Mouse (Mus musculus) liver, adult 2 months (tissue): ENCODE data around the gene Tfcp2l1. TPM values are rescaled to one million over a fixed set of nuclear protein-coding genes. Genes with fewer than 3 reads are reported as not detected.

Experiments used
- DNase-seq: peaks from one replicate; pipeline ENCODE4 v3.0.0-alpha.2; 2011; ENCODE audit warnings: low read depth, low spot score; ENCODE audit errors: extremely low read depth
- H3K27ac ChIP-seq: fragments of 200-500 bp; replicated peaks from 2 replicates; pipeline ENCODE4 v1.5.1; 2012; ENCODE audit warnings: low read depth, mild to moderate bottlenecking, control low read depth, inconsistent platforms, low read length; ENCODE audit not compliant: insufficient read depth
- H3K27me3 ChIP-seq: fragments of 200-500 bp; 2 replicates; pipeline ENCODE4 v1.6.1; 2012; ENCODE audit warnings: mild to moderate bottlenecking, moderate library complexity, low read length, inconsistent platforms; ENCODE audit not compliant: control insufficient read depth, insufficient read depth
- H3K36me3 ChIP-seq: fragments of 200-500 bp; 2 replicates; pipeline ENCODE4 v1.6.1; 2012; ENCODE audit warnings: low read length, inconsistent platforms; ENCODE audit not compliant: control insufficient read depth, insufficient read depth
- H3K4me1 ChIP-seq: fragments of 200-500 bp; 2 replicates; pipeline ENCODE4 v1.6.1; 2011; ENCODE audit warnings: low read length; ENCODE audit not compliant: control insufficient read depth, insufficient read depth
- H3K4me3 ChIP-seq: fragments of 200-500 bp; 2 replicates; pipeline ENCODE4 v1.5.1; 2011; ENCODE audit warnings: low read depth, mild to moderate bottlenecking, control low read depth, low read length, moderate library complexity; ENCODE audit not compliant: insufficient read depth
- H3K79me2 ChIP-seq: fragments of 200-500 bp; 2 replicates; pipeline ENCODE4 v1.6.1; 2012; ENCODE audit warnings: inconsistent platforms, mild to moderate bottlenecking, low read length, moderate library complexity; ENCODE audit not compliant: control insufficient read depth, insufficient read depth
- H3K9ac ChIP-seq: fragments of 200-500 bp; 2 replicates; pipeline ENCODE4 v1.6.1; 2012; ENCODE audit warnings: low read depth, mild to moderate bottlenecking, control low read depth, inconsistent platforms, low read length
- CTCF ChIP-seq: fragments of 200-500 bp; IDR thresholded peaks from 2 replicates; pipeline ENCODE4 v1.5.1; 2011; ENCODE audit warnings: low read depth, low read length, control low read depth
- POLR2A ChIP-seq: fragments of 200-500 bp; IDR thresholded peaks from 2 replicates; pipeline ENCODE4 v1.6.1; 2011; ENCODE audit warnings: low read length, control low read depth; ENCODE audit not compliant: insufficient read depth; ENCODE audit errors: extremely low read depth
- WGBS: fragments of 180-500 bp; shearing (Covaris S2); methylation state at CpG from one replicate; pipeline ENCODE4 v1.1.7; 2018; 5-methylcytosine and 5-hydroxymethylcytosine counted together
- polyA plus RNA-seq: library from polyadenylated mRNA; depleted of rRNA; stranded (reverse); fragments of >200 nt; gene quantifications from 2 replicates; pipeline ENCODE4 v1.2.3, GENCODE M21; 2012
- total RNA-seq: library from RNA; depleted of rRNA; stranded (reverse); fragments of >200 nt; gene quantifications from 2 replicates; pipeline ENCODE4 v1.2.3, GENCODE M21; 2014

The Tfcp2l1 gene
- total and polyA plus RNA-seq, 2 experiments, result 1.6 to 3.3 TPM

GRCm38 (mm10) chr1:118645701-118646100 is 18.0 kb downstream of the Tfcp2l1 start:
- DNase-seq, result peak; percentile 20
- H3K27me3 ChIP-seq, result no peaks in the 10 kb centered on the region
- no peaks in the 10 kb centered on the region for H3K79me2 ChIP-seq
- TF ChIP-seq CTCF (no peak), POLR2A (no peak)
- H3K27ac ChIP-seq, result no peak overlapping the region
- H3K4me3 ChIP-seq, result no peak overlapping the region
- 58% methylated on average over 4 of the region's 4 CpGs for WGBS
- no peaks in the 10 kb centered on the region for H3K4me1 ChIP-seq
- no peak overlapping the region for H3K9ac ChIP-seq
- no peaks in the 10 kb centered on the region for H3K36me3 ChIP-seq

GRCm38 (mm10) chr1:118648015-118648414 is 20.3 kb downstream of the Tfcp2l1 start:
- TF ChIP-seq CTCF (no peak), POLR2A (no peak)
- H3K4me1 ChIP-seq, result no peaks in the 10 kb centered on the region
- no peaks in the 10 kb centered on the region for H3K27me3 ChIP-seq
- H3K9ac ChIP-seq, result no peak overlapping the region
- H3K27ac ChIP-seq, result no peak overlapping the region
- H3K79me2 ChIP-seq, result no peaks in the 10 kb centered on the region
- H3K4me3 ChIP-seq, result no peak overlapping the region
- H3K36me3 ChIP-seq, result no peaks in the 10 kb centered on the region
- no peak for DNase-seq
- 75% methylated on average over 3 of the region's 3 CpGs for WGBS

- no peak overlapping the region for H3K27ac ChIP-seq
- peak; percentile 30 for DNase-seq
- TF ChIP-seq POLR2A (no peak), CTCF (no peak)
- H3K4me3 ChIP-seq, result no peak overlapping the region
- 42% methylated on average over 9 of the region's 9 CpGs for WGBS
- H3K36me3 ChIP-seq, result no peaks in the 10 kb centered on the region
- H3K27me3 ChIP-seq, result no peaks in the 10 kb centered on the region
- no peaks in the 10 kb centered on the region for H3K79me2 ChIP-seq
- no peaks in the 10 kb centered on the region for H3K4me1 ChIP-seq
- H3K9ac ChIP-seq, result no peak overlapping the region
These were observed 22.4 kb downstream of the Tfcp2l1 start for GRCm38 (mm10) chr1:118649933-118650770.

GRCm38 (mm10) chr1:118650771-118651080 is 23.0 kb downstream of the Tfcp2l1 start:
- Histone ChIP-seq H3K9ac (no peak overlapping the region), H3K27ac (no peak overlapping the region), H3K36me3 (no peaks in the 10 kb centered on the region), H3K4me3 (no peak overlapping the region), H3K4me1 (no peaks in the 10 kb centered on the region), H3K79me2 (no peaks in the 10 kb centered on the region), H3K27me3 (no peaks in the 10 kb centered on the region)
- no peak for TF ChIP-seq POLR2A
- TF ChIP-seq CTCF, result no peak
- DNase-seq, result no peak
- 27% methylated on average over 3 of the region's 3 CpGs for WGBS

GRCm38 (mm10) chr1:118658716-118659115 is 31.0 kb downstream of the Tfcp2l1 start:
- H3K4me1 ChIP-seq, result no peaks in the 10 kb centered on the region
- H3K4me3 ChIP-seq, result no peak overlapping the region
- no peak overlapping the region for H3K9ac ChIP-seq
- no peak overlapping the region for H3K27ac ChIP-seq
- H3K36me3 ChIP-seq, result no peaks in the 10 kb centered on the region
- no peaks in the 10 kb centered on the region for H3K27me3 ChIP-seq
- 67% methylated on average over 6 of the region's 6 CpGs for WGBS
- no peak for TF ChIP-seq CTCF
- no peak for TF ChIP-seq POLR2A
- peak; percentile 50 for DNase-seq
- H3K79me2 ChIP-seq, result no peaks in the 10 kb centered on the region

GRCm38 (mm10) chr1:118660880-118661465 is 33.2 kb downstream of the Tfcp2l1 start:
- Histone ChIP-seq H3K27me3 (no peaks in the 10 kb centered on the region), H3K4me3 (no peak overlapping the region), H3K36me3 (no peaks in the 10 kb centered on the region), H3K9ac (no peak overlapping the region), H3K4me1 (no peaks in the 10 kb centered on the region), H3K27ac (no peak overlapping the region), H3K79me2 (no peaks in the 10 kb centered on the region)
- WGBS, result 64% methylated on average over 3 of the region's 3 CpGs
- DNase-seq, result no peak
- TF ChIP-seq CTCF (no peak), POLR2A (no peak)
